Mouse (Mus musculus): ENCODE measurements around the gene Hint2. TPM values are rescaled to one million over a fixed set of nuclear protein-coding genes. Genes with fewer than 3 reads are reported as not detected.

Hint2 gene
- polyA plus RNA-seq, 3 experiments from 2014 or later = 30.3 to 47.5 (median 34.2) TPM

GRCm38 (mm10) chr4:43653161-43654015 lies 2.9 kb downstream of the Hint2 start, which contains the start of gene Spag8:
Spag8 (minus strand) TSS chr4:43653594.
- no peak for ATAC-seq

- no peak for ATAC-seq
These were observed 3.5 kb downstream of the Hint2 start for GRCm38 (mm10) chr4:43652726-43653125.

GRCm38 (mm10) chr4:43649783-43650182 lies 6.5 kb downstream of the Hint2 start:
- ATAC-seq = no peak

- no peak for ATAC-seq
These were observed 15.8 kb downstream of the Hint2 start for GRCm38 (mm10) chr4:43640491-43640890.

- no peak for ATAC-seq
These were observed 16.2 kb downstream of the Hint2 start for GRCm38 (mm10) chr4:43640076-43640475.

- ATAC-seq = no peak
These were observed 19.5 kb downstream of the Hint2 start for GRCm38 (mm10) chr4:43636751-43637150.

- no peak for ATAC-seq
These were observed 21.5 kb downstream of the Hint2 start for GRCm38 (mm10) chr4:43634621-43635374.

- ATAC-seq = no peak
These were observed 22.5 kb downstream of the Hint2 start for GRCm38 (mm10) chr4:43633736-43634135.

GRCm38 (mm10) chr4:43633296-43633695 lies 23.0 kb downstream of the Hint2 start:
- no peak for ATAC-seq

GRCm38 (mm10) chr4:43631956-43632920 lies 24.0 kb downstream of the Hint2 start:
- ATAC-seq = no peak

GRCm38 (mm10) chr4:43631046-43631955 lies 25.0 kb downstream of the Hint2 start, which contains the start of gene Npr2:
Npr2 (plus strand) TSS chr4:43631935.
- ATAC-seq = no peak

GRCm38 (mm10) chr4:43630671-43631045 lies 25.6 kb downstream of the Hint2 start:
- no peak for ATAC-seq

GRCm38 (mm10) chr4:43630030-43630581 lies 26.2 kb downstream of the Hint2 start:
- peak; percentile 72 for ATAC-seq

- ATAC-seq = no peak
These were observed 27.0 kb downstream of the Hint2 start for GRCm38 (mm10) chr4:43629106-43629817.

GRCm38 (mm10) chr4:43620146-43620778 lies 36.0 kb downstream of the Hint2 start:
- ATAC-seq = no peak

- ATAC-seq = no peak
These were observed 43.1 kb downstream of the Hint2 start for GRCm38 (mm10) chr4:43613060-43613730.

- ATAC-seq = no peak
These were observed 43.7 kb downstream of the Hint2 start for GRCm38 (mm10) chr4:43612534-43612933.

- ATAC-seq = no peak
These were observed 51.2 kb downstream of the Hint2 start for GRCm38 (mm10) chr4:43604751-43605685.
